Mouse (Mus musculus) olfactory bulb, adult 2 months (tissue): ENCODE results near the gene Myom1. TPM values are rescaled to one million over a fixed set of nuclear protein-coding genes. Genes with fewer than 3 reads are reported as not detected.
"Not testable (repeated sequence)": the region's sequence is repeated elsewhere in the genome, so short reads cannot be mapped to it uniquely, and the experiment has no call there.

ENCODE experiments used
- H3K27ac ChIP-seq: fragments of 200-500 bp; 2 replicates; pipeline ENCODE4 v1.5.1; 2012; ENCODE audit warnings: low read depth, low read length; ENCODE audit not compliant: insufficient read depth
- H3K4me1 ChIP-seq: fragments of 200-500 bp; 2 replicates; pipeline ENCODE4 v1.6.1; 2012; ENCODE audit warnings: low read length; ENCODE audit not compliant: control insufficient read depth, insufficient read depth
- H3K4me3 ChIP-seq: fragments of 200-500 bp; 2 replicates; pipeline ENCODE4 v1.5.1; 2012; ENCODE audit warnings: mild to moderate bottlenecking, low read depth, low read length, moderate library complexity; ENCODE audit not compliant: insufficient read depth
- CTCF ChIP-seq: fragments of 200-500 bp; IDR thresholded peaks from 2 replicates; pipeline ENCODE4 v1.5.1; 2012; ENCODE audit warnings: low read depth, mild to moderate bottlenecking, low read length, moderate library complexity; ENCODE audit not compliant: insufficient read depth
- POLR2A ChIP-seq: fragments of 200-500 bp; IDR thresholded peaks from 2 replicates; pipeline ENCODE4 v1.6.1; 2012; ENCODE audit warnings: mild to moderate bottlenecking, low read depth, low read length, moderate library complexity; ENCODE audit not compliant: insufficient read depth
- WGBS: fragments of 180-500 bp; shearing (Covaris S2); methylation state at CpG from one replicate; pipeline ENCODE4 v1.1.7; 2018; 5-methylcytosine and 5-hydroxymethylcytosine counted together
- polyA plus RNA-seq: library from polyadenylated mRNA; stranded (reverse); fragments of >200 nt; gene quantifications from 2 replicates; pipeline ENCODE4 v1.2.4, GENCODE M21; 2012; ENCODE audit warnings: low replicate concordance; ENCODE audit not compliant: missing spikeins, insufficient read depth, insufficient read length

Gene Myom1
- polyA plus RNA-seq, result not detected in 2 replicates

DNA sequence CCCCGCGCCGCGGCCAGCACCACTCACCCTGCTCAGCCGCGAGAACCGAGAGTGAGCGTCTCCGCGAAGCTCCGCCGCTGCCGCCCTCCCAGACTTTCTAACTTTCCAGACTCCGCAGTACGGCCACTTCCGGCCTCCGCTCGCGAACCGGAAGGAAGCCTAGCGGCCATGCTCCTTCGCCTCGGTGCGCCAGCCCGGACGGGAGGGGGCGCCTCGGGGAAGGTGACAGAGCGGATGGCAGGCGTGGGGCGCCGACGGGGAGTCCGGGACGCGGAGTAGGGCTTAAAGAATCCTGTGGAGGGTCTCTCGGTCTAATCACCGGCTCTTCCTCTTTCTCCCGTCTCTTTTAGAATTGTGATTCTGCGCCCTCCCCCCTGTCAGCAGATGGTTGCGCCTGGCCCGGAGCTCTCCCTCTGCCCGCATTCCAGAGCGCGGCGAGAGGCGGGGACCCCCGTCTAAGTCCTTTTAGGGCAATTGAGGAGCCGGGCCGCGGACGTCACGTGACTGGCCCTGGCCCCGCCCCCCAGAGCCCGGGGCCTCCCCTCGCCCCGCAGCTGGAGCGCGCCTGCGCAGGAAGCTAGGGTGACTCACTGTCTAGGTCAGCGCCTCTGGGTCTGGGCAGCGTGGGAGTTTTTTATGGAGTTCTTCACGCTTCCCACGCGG lies at the start of gene Myom1:
TSS of gene Myom1 (plus strand) at position 553 of the 663 bp plus-strand sequence.
- peak within 1 kb of the TSS; percentile 95 for H3K27ac ChIP-seq
- H3K4me1 ChIP-seq, result peaks cover 5% of the 10 kb centered on the region; the same call in 1 of the 2 replicates
- WGBS, result under 1% methylated on average over 65 of the region's 65 CpGs
- peak within 1 kb of the TSS; percentile 89 for H3K4me3 ChIP-seq
- TF ChIP-seq CTCF (0 out of 2 replicates have a peak, but pooled peaks have one; percentile 15), POLR2A (peak; percentile 62; the same call in 1 of the 2 replicates)

GRCm38 (mm10) chr17:70963546-70963945 lies 38.9 kb upstream of the Myom1 start:
- H3K27ac ChIP-seq, H3K4me1 ChIP-seq, H3K4me3 ChIP-seq: not testable (repeated sequence)
- WGBS, result 76% methylated on average over 13 of the region's 13 CpGs

GRCm38 (mm10) chr17:70965281-70965680 lies 37.2 kb upstream of the Myom1 start:
- 93% methylated on average over 2 of the region's 2 CpGs for WGBS
- no peak overlapping the region for H3K27ac ChIP-seq
- H3K4me3 ChIP-seq, result no peak overlapping the region
- TF ChIP-seq CTCF (no peak), POLR2A (no peak)
- H3K4me1 ChIP-seq, result no peaks in the 10 kb centered on the region

GRCm38 (mm10) chr17:70966126-70966525 lies 36.3 kb upstream of the Myom1 start:
- H3K4me1 ChIP-seq, result no peaks in the 10 kb centered on the region
- TF ChIP-seq CTCF, result no peak
- no peak for TF ChIP-seq POLR2A

GRCm38 (mm10) chr17:70967191-70967590 lies 35.2 kb upstream of the Myom1 start:
- no peak overlapping the region for H3K4me3 ChIP-seq
- TF ChIP-seq CTCF (no peak), POLR2A (no peak)
- 32% methylated on average over 9 of the region's 9 CpGs for WGBS
- no peaks in the 10 kb centered on the region for H3K4me1 ChIP-seq
- no peak overlapping the region for H3K27ac ChIP-seq

More at GRCm38 (mm10) chr17:70966126-70966525, 36.3 kb upstream of the Myom1 start:
- no peak overlapping the region for H3K27ac ChIP-seq
- 95% methylated on average over 7 of the region's 7 CpGs for WGBS
- no peak overlapping the region for H3K4me3 ChIP-seq

DNA sequence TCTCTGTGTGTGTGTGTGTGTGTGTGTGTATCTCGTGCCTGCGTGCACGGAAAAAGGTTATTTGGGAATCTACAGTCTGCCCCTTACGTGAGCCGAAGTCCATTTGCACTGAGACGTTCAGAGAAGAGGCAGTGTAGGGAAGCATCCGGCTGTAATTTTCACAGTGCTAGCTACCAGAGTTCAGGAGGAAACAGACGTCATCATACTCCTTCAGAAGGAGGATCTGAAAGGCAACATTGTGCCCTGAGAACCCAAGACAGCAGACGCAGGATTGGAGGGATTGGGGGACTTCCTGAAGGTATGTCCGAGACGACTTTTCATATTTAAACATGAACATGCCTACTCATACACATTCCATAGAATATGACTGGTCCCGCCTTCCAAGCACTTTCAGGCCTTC lies 34.8 kb upstream of the Myom1 start:
- H3K27ac ChIP-seq, result no peak overlapping the region
- H3K4me1 ChIP-seq, result no peaks in the 10 kb centered on the region
- TF ChIP-seq CTCF, result no peak
- no peak for TF ChIP-seq POLR2A
- WGBS, result 59% methylated on average over 12 of the region's 12 CpGs
- H3K4me3 ChIP-seq, result no peak overlapping the region

- no peak overlapping the region for H3K4me3 ChIP-seq
- WGBS, result 22% methylated on average over 8 of the region's 8 CpGs
- no peaks in the 10 kb centered on the region for H3K4me1 ChIP-seq
- TF ChIP-seq POLR2A (no peak), CTCF (no peak)
- no peak overlapping the region for H3K27ac ChIP-seq
Measured at GRCm38 (mm10) chr17:70968606-70969191, 33.7 kb upstream of the Myom1 start.

DNA sequence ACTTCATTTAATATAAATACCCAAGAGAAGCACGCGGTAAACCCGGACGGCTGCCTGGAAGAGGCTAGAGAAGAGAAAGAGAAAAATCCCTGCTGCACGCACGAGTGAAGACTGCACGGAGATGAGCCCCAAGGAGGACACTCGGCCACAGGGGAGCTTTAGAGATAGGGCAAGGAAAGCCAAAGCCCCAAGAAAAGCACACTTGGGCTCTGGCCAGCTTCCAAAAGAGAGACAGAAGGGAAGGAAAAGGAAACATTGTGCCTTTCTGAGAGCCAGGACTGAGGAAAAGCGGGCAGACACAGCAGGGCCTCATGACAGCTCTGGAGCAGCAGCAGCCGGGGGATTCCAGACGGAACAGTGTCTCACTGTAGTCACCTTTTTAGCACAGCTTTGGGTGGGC lies 31.2 kb upstream of the Myom1 start:
- Histone ChIP-seq H3K4me1 (no peaks in the 10 kb centered on the region), H3K27ac (no peak overlapping the region), H3K4me3 (no peak overlapping the region)
- TF ChIP-seq CTCF (no peak), POLR2A (no peak)
- 67% methylated on average over 11 of the region's 11 CpGs for WGBS

- Histone ChIP-seq H3K4me1 (no peaks in the 10 kb centered on the region), H3K4me3 (no peak overlapping the region), H3K27ac (no peak overlapping the region)
- 73% methylated on average over 9 of the region's 9 CpGs for WGBS
- TF ChIP-seq CTCF, result no peak
- TF ChIP-seq POLR2A, result no peak
Measured at GRCm38 (mm10) chr17:70973398-70973797, 29.0 kb upstream of the Myom1 start.

DNA sequence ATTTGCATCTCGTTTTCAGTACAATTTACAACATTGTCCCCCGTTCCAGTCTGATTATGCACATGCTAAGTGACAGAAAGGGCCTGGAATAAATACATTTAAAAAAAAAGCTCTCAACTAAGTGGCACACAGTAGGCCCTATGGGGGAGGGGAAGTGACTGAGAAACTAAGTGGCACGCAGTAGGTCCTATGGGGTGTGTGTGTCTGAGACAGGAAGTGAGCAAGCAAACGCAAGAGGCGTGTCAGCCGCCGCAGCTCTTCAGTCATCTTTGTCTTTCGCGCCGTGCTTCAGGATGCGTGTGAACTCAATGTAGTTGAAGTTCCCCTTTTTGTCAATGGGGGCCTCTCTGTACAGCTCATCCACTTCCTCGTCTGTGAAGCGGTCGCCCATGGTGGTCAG lies 28.4 kb upstream of the Myom1 start:
- not testable (repeated sequence) for H3K27ac ChIP-seq, H3K4me1 ChIP-seq, H3K4me3 ChIP-seq
- WGBS, result 91% methylated on average over 14 of the region's 14 CpGs
